Mouse (Mus musculus) forebrain, embryonic 14.5 days (tissue): ENCODE data around the gene Olfr1412. TPM values are rescaled to one million over a fixed set of nuclear protein-coding genes. Genes with fewer than 3 reads are reported as not detected.

Experiments used
- ATAC-seq: fragments of 200-750 bp; cut with Nextera tagmentation; 2 replicates; pipeline ENCODE4 v1.8.0; 2017; ENCODE audit warnings: mild to moderate bottlenecking, moderate library complexity
- DNase-seq: peaks from one replicate; pipeline ENCODE4 v3.0.0-alpha.2; 2015; ENCODE audit warnings: low spot score
- H3K27ac ChIP-seq: fragments of 300-500 bp; sonication (generic); 2 replicates; pipeline ENCODE4 v1.5.1; 2014; ENCODE audit warnings: low read depth, mild to moderate bottlenecking, control low read depth, low read length, moderate library complexity
- H3K27me3 ChIP-seq: fragments of 300-500 bp; sonication (generic); replicated peaks from 2 replicates; pipeline ENCODE4 v1.6.1; 2014; ENCODE audit warnings: low read length, control low read depth, mixed read lengths; ENCODE audit not compliant: control insufficient read depth, insufficient read depth
- H3K36me3 ChIP-seq: fragments of 300-500 bp; sonication (generic); 2 replicates; pipeline ENCODE4 v1.6.1; 2014; ENCODE audit warnings: low read length, control low read depth; ENCODE audit not compliant: control insufficient read depth, insufficient read depth
- H3K4me1 ChIP-seq: fragments of 300-500 bp; sonication (generic); 2 replicates; pipeline ENCODE4 v1.6.1; 2014; ENCODE audit warnings: antibody characterized with exemption, low read length, control low read depth; ENCODE audit not compliant: control insufficient read depth, insufficient read depth
- H3K4me2 ChIP-seq: fragments of 300-500 bp; sonication (generic); 2 replicates; pipeline ENCODE4 v1.6.1; 2014; ENCODE audit warnings: mild to moderate bottlenecking, control low read depth, low read length
- H3K4me3 ChIP-seq: fragments of 300-500 bp; sonication (generic); 2 replicates; pipeline ENCODE4 v1.5.1; 2014; ENCODE audit warnings: low read depth, low read length, control low read depth
- H3K9ac ChIP-seq: fragments of 300-500 bp; sonication (generic); 2 replicates; pipeline ENCODE4 v1.6.1; 2014; ENCODE audit warnings: mild to moderate bottlenecking, low read length, control low read depth, moderate library complexity
- H3K9me3 ChIP-seq: fragments of 300-500 bp; sonication (generic); replicated peaks from 2 replicates; pipeline ENCODE4 v1.6.1; 2016; ENCODE audit warnings: low read length, control low read depth, mixed read lengths; ENCODE audit not compliant: control insufficient read depth
- WGBS: fragments of 180-500 bp; shearing (Covaris S2); extraction: QIAGEN DNeasy Blood & Tissue Kit; methylation state at CpG from one replicate; pipeline ENCODE4 v1.1.7; 2014; 5-methylcytosine and 5-hydroxymethylcytosine counted together
- polyA plus RNA-seq: library from polyadenylated mRNA; unstranded; fragments of >200 nt; fragmentation: Nextera tagmentation; extraction: Ambion mirVana; gene quantifications from 2 replicates; pipeline ENCODE4 v1.2.1, GENCODE M21; 2014

Gene Olfr1412
- polyA plus RNA-seq, 1 experiment from 2014 or later = not detected

DNA sequence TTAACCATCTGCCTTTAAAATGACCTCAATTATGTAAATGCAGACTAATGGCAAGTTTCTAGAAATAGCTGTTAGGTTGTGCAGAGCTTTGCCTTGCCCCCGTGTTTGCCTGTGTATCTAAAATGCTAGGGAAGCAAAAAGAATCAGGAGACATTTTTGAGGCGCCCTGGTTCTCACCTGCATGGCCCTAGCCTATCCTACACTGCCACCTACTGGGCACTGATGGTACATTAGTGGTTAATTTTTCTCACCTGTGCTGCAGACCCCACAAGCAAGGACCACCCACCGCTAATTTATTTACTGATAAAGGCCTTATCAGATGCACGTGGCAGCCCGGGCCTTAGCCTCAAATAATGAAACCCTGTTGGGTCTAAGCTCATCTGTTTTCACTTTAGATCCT lies 25.4 kb downstream of the Olfr1412 start:
- Histone ChIP-seq H3K27ac (no peak overlapping the region), H3K9ac (no peak overlapping the region), H3K4me1 (no peaks in the 10 kb centered on the region), H3K36me3 (no peaks in the 10 kb centered on the region), H3K4me2 (no peak overlapping the region), H3K9me3 (no peaks in the 10 kb centered on the region), H3K27me3 (no peaks in the 10 kb centered on the region), H3K4me3 (no peak overlapping the region)
- WGBS = 4% methylated on average over 5 of the region's 5 CpGs
- ATAC-seq = no peak
- peak; percentile 77 for DNase-seq

DNA sequence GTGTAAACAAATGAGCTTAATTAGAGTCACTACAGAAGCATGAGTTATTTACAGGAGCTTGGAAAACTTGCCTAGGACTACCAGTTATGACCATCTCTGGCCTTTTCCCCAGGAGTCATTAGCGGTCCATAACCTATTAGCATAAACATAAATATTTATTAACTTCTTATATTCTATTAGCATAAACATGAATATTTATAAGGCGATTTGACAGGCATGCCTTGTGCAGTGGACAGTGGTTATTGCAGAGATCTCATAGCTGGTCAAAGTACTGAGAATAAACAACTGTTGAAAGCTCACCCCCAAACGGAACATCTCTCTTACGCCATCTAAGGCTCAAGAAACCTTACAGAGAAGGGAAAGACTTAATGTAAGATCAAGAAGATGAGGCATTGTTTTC lies 27.6 kb downstream of the Olfr1412 start:
- 37% methylated on average over 4 of the region's 4 CpGs for WGBS
- no peak for ATAC-seq
- H3K4me1 ChIP-seq = no peaks in the 10 kb centered on the region
- no peak overlapping the region for H3K4me2 ChIP-seq
- H3K27ac ChIP-seq = no peak overlapping the region
- no peak overlapping the region for H3K9ac ChIP-seq
- no peaks in the 10 kb centered on the region for H3K27me3 ChIP-seq
- no peaks in the 10 kb centered on the region for H3K9me3 ChIP-seq
- DNase-seq = no peak
- no peak overlapping the region for H3K4me3 ChIP-seq
- H3K36me3 ChIP-seq = no peaks in the 10 kb centered on the region

DNA sequence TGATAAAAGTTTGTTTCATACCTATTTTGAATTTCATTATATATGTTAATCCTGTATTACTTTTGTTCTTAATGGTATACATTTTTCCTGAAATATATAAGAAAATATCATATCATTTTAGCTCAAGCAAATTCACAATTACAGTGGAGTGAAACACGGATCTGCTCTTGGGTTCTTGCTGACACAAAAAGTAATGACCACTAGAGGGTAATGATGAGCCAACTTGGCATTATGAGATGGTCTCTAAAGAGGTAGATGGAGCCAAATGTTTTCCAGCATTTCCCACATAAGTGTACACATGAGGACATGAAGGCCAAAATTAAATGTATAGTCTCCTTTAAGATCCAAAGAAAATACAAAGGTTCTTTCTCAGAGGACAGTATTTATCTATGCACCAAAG lies 28.9 kb downstream of the Olfr1412 start:
- no peak overlapping the region for H3K27ac ChIP-seq
- DNase-seq = peak; percentile 71
- H3K4me1 ChIP-seq = no peaks in the 10 kb centered on the region
- no peaks in the 10 kb centered on the region for H3K36me3 ChIP-seq
- 0 out of 2 replicates have a peak, but pooled peaks have one; percentile 23 for ATAC-seq
- WGBS = 9% methylated on average over 1 of the region's 1 CpGs
- no peak overlapping the region for H3K4me3 ChIP-seq
- no peaks in the 10 kb centered on the region for H3K9me3 ChIP-seq
- no peak overlapping the region for H3K9ac ChIP-seq
- H3K27me3 ChIP-seq = no peaks in the 10 kb centered on the region
- H3K4me2 ChIP-seq = no peak overlapping the region

DNA sequence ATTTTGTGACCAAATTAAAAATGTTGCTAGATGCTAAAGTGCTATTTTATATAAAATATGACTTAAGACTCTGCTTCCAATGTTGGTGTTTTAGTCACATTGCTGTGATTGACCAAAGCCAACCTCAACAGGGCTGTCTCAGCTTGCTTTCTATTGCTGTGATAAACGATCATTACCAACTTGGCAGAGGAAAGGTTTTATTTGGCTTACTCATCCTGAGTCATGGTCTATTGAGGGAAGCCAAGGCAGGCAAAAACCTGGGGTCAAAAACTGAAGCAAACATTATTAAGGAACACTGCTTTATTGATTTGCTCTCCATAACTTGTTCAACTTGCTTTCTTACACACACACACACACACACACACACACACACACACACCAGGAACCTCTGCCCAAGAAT lies 30.5 kb downstream of the Olfr1412 start:
- no peaks in the 10 kb centered on the region for H3K27me3 ChIP-seq
- no peaks in the 10 kb centered on the region for H3K36me3 ChIP-seq
- H3K27ac ChIP-seq = no peak overlapping the region
- 83% methylated on average over 1 of the region's 1 CpGs for WGBS
- ATAC-seq (no peak), DNase-seq (no peak)
- no peak overlapping the region for H3K4me2 ChIP-seq
- no peaks in the 10 kb centered on the region for H3K9me3 ChIP-seq
- no peaks in the 10 kb centered on the region for H3K4me1 ChIP-seq
- H3K4me3 ChIP-seq = no peak overlapping the region
- H3K9ac ChIP-seq = no peak overlapping the region

DNA sequence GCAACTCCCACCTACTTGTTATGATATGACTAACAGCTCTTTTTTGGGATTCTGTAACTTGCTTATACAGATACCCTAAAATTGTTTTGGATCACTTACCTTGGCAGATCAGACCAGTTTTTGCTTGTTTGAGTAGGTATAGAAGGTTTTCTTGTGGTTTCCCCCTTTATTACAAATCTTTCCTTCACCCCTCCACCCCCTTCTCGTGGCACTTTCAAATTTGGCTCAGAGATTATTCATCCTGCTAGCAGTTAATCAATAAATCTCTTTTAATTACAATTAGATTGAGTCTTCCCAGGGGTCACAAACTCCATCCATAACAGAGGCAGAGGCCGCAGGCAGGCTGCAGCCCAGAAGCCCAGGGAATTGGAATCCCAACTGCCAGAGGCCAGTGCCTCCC lies 31.9 kb downstream of the Olfr1412 start, which contains the start of gene Olfr12:
TSS of gene Olfr12 (plus strand) at position 301 of the 400 bp plus-strand sequence.
- Histone ChIP-seq H3K9ac (no peak within 1 kb of the TSS), H3K27me3 (no peaks in the 10 kb centered on the region), H3K4me2 (no peak within 1 kb of the TSS), H3K27ac (no peak within 1 kb of the TSS), H3K4me1 (no peaks in the 10 kb centered on the region), H3K4me3 (no peak within 1 kb of the TSS), H3K9me3 (no peaks in the 10 kb centered on the region), H3K36me3 (no peaks in the 10 kb centered on the region)
- ATAC-seq (no peak), DNase-seq (no peak)
- 76% methylated on average over 2 of the region's 2 CpGs for WGBS

DNA sequence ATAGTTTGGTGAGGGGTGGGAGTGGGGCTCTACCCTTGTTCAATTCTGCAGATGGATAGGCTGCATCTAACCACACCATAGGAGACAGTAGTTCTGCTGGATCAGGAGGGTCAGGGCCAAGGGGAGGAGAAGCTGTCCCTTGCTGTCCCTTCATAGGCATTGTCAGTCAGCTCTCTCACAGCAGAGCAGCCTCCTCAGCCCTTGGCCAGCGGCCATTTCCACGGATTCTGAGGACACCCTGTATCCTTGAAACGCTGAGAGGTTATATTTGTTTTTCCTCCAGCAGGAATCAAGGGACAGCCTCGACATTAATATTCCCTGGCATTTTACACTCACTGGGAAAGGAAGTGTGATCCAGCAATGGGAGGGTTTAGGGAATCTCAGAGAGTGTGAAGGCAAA lies 32.8 kb downstream of the Olfr1412 start:
- WGBS = 72% methylated on average over 4 of the region's 4 CpGs
- H3K27ac ChIP-seq = no peak overlapping the region
- no peaks in the 10 kb centered on the region for H3K36me3 ChIP-seq
- DNase-seq (no peak), ATAC-seq (no peak)
- H3K9me3 ChIP-seq = no peaks in the 10 kb centered on the region
- no peaks in the 10 kb centered on the region for H3K27me3 ChIP-seq
- no peak overlapping the region for H3K4me3 ChIP-seq
- no peak overlapping the region for H3K4me2 ChIP-seq
- no peak overlapping the region for H3K9ac ChIP-seq
- no peaks in the 10 kb centered on the region for H3K4me1 ChIP-seq

DNA sequence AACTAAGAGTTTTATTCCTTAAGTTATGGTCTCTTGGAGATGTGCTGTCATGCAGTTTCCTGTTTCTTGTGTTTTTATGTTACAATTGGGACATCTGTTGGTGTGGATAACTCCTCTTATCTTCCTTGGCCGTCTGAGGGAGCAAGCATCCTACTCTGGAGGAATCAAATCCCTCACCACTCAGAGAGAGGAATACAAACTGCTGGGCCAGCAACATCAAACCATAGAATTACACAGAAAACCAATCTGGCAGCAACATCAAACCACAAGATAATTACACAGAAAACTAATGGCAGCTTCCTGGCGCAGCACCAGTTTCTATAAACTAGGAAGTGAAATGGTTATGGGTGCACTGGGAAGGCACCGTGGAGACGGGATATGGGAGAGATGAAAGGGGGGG lies 42.6 kb downstream of the Olfr1412 start:
- Histone ChIP-seq H3K4me2 (no peak overlapping the region), H3K27ac (no peak overlapping the region), H3K36me3 (no peaks in the 10 kb centered on the region), H3K27me3 (no peaks in the 10 kb centered on the region), H3K9ac (no peak overlapping the region), H3K9me3 (no peaks in the 10 kb centered on the region), H3K4me3 (no peak overlapping the region), H3K4me1 (no peaks in the 10 kb centered on the region)
- WGBS = 76% methylated on average over 4 of the region's 4 CpGs
- ATAC-seq (no peak), DNase-seq (peak; percentile 16)

DNA sequence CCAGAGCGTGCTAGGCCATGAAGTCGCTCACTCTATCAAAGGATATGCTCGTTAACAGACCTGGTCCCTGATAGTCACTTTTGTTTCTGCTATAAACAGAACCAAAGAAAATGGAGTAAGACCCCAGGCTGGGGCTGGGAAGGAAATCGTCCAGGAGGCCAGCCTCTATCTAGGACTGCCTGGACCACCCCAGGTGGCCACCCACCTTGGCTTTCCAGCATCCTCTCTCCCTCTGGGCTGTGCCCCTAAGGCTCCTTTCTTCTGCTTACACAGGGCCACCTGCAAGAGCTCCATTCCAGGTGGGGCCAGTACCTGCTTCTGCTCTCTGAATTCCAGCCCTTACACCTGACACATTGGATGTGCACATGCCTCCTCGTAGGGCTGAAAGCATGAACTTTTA lies 46.6 kb downstream of the Olfr1412 start:
- no peaks in the 10 kb centered on the region for H3K9me3 ChIP-seq
- ATAC-seq = no peak
- 60% methylated on average over 5 of the region's 5 CpGs for WGBS
- H3K36me3 ChIP-seq = peaks cover 20% of the 10 kb centered on the region
- H3K4me3 ChIP-seq = no peak overlapping the region
- DNase-seq = no peak
- no peak overlapping the region for H3K9ac ChIP-seq
- no peak overlapping the region for H3K27ac ChIP-seq
- no peaks in the 10 kb centered on the region for H3K27me3 ChIP-seq
- H3K4me2 ChIP-seq = no peak overlapping the region
- no peaks in the 10 kb centered on the region for H3K4me1 ChIP-seq

DNA sequence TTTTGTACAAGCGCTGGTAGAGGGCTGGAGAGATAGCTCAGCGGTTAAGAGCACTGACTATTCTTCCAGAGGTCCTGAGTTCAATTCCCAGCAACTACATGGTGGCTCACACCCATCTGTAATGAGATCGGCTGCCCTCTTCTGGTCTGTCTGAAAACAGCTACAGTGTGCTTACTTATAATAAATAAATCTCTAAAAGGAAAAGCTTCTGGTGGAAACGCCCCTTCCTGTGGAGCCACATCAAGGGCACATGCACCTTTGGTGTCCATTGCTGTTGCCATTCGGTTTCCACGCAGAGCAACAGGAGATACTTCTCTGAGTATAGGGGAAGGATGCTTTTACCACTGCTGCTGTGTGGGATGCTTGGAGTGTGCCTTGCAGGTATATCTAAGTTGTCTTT lies 47.4 kb downstream of the Olfr1412 start:
- Histone ChIP-seq H3K4me2 (no peak overlapping the region), H3K36me3 (peaks cover 28% of the 10 kb centered on the region), H3K9me3 (no peaks in the 10 kb centered on the region), H3K9ac (no peak overlapping the region), H3K4me3 (no peak overlapping the region), H3K4me1 (no peaks in the 10 kb centered on the region), H3K27me3 (no peaks in the 10 kb centered on the region), H3K27ac (no peak overlapping the region)
- 69% methylated on average over 6 of the region's 6 CpGs for WGBS
- DNase-seq (no peak), ATAC-seq (no peak)
